Mouse (Mus musculus): ENCODE measurements around the gene Naa35. TPM values are rescaled to one million over a fixed set of nuclear protein-coding genes. Genes with fewer than 3 reads are reported as not detected.

Gene Naa35
- polyA plus RNA-seq, 1 experiment from 2014 or later = 16.4 TPM

GRCm38 (mm10) chr13:59592630-59593029, 7.6 kb downstream of the Naa35 start:
- H3K36me3 ChIP-seq (ENCODE audit: inconsistent target) = peaks cover 28% of the 10 kb centered on the region; the same call in 1 of the 2 replicates
- WGBS (ENCODE audit: missing documents) = 92% methylated on average over 1 of the region's 1 CpGs
- peaks cover 10% of the 10 kb centered on the region; the same call in 1 of the 2 replicates for H3K79me2 ChIP-seq (ENCODE audit: inconsistent target)
- no peak overlapping the region for H3K4me3 ChIP-seq (ENCODE audit: inconsistent target)
- no peak overlapping the region for H3K27ac ChIP-seq

DNA sequence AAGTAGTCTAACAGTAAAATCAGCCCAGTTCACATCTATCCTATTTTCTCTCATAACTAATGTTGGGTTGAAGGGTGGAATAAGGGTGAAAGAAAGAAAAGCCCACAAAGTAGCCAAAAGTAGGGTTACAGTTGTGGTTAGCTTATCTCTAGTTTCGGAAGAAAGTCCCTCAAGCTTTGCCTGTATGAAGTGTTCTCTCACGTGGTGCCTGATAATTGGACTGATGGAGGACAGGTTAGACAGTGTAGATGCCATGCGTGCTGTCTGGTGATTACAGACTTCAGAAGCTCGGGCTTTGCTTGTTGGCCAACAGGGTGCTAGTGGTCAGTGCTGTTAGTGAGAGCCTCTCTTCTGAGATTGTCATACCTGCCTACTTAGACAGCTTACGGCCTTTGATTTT, 18.0 kb downstream of the Naa35 start:
- H3K79me2 ChIP-seq (ENCODE audit: inconsistent target) = no peaks in the 10 kb centered on the region
- H3K27ac ChIP-seq = no peak overlapping the region
- peaks cover 32% of the 10 kb centered on the region for H3K36me3 ChIP-seq (ENCODE audit: inconsistent target)
- 98% methylated on average over 5 of the region's 5 CpGs for WGBS (ENCODE audit: missing documents)
- no peak overlapping the region for H3K4me3 ChIP-seq (ENCODE audit: inconsistent target)

GRCm38 (mm10) chr13:59604511-59604910, 19.5 kb downstream of the Naa35 start:
- Histone ChIP-seq H3K36me3 (ENCODE audit: inconsistent target) (peaks cover 45% of the 10 kb centered on the region), H3K79me2 (ENCODE audit: inconsistent target) (no peaks in the 10 kb centered on the region), H3K27ac (no peak overlapping the region), H3K4me3 (ENCODE audit: inconsistent target) (no peak overlapping the region)
- 91% methylated on average over 1 of the region's 1 CpGs for WGBS (ENCODE audit: missing documents)

DNA sequence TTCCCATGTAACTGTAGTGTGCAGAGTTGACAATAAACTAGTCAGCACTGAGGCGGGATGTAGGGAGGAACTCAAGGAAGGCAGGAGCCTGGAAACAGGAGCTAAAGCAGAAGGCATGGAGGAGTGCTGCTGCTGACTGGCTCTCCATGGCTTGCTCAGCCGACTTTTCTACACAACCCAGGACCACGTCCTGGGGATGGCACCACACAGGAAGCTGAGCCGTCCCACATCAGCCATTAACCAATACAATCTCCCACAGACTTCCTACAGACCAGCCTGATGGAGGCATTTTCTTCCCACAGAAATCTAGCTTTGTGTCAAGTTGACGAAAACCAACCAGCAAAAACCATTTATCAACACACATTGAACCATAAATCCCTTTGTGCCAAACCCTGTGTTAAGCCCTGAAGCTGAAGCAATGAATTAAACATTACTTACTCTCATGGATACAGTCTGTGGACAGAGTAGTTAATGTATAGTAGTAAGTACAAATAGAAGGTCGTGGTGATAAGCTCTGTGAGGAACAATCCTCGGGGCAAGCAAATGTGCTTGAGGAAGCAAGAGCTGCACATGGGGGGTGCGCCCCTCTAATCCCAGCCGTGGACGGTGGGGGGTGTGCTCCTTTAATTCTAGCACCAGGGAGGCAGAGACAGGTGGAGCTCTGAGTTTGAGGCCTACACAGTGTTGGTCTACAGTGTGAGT, 20.3 kb downstream of the Naa35 start:
- WGBS (ENCODE audit: missing documents) = 88% methylated on average over 10 of the region's 10 CpGs
- Histone ChIP-seq H3K79me2 (ENCODE audit: inconsistent target) (no peaks in the 10 kb centered on the region), H3K36me3 (ENCODE audit: inconsistent target) (peaks cover 46% of the 10 kb centered on the region), H3K27ac (no peak overlapping the region), H3K4me3 (ENCODE audit: inconsistent target) (no peak overlapping the region)

DNA sequence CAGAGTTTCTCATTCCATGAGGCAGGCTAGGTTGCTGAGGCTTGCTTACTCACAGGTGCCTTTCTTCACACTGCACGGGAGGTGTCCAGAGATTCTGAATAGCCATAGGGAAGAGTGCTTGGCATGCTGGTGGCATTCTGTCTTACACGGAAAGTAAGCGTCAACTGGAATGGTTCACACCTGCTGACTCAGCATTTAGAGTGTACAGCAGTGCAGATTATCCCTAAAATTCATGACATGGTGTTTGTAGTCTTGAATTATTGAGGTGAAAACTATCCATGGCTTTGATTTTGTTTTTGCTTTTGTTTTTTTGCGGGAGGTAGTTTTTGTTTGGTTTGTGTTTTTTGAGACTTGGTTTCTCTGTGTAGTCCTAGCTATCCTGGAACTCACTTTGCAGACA, 24.8 kb downstream of the Naa35 start:
- H3K4me3 ChIP-seq (ENCODE audit: inconsistent target) = no peak overlapping the region
- no peak overlapping the region for H3K27ac ChIP-seq
- H3K36me3 ChIP-seq (ENCODE audit: inconsistent target) = peaks cover 30% of the 10 kb centered on the region
- no peaks in the 10 kb centered on the region for H3K79me2 ChIP-seq (ENCODE audit: inconsistent target)
- WGBS (ENCODE audit: missing documents) = 94% methylated on average over 4 of the region's 4 CpGs

- 100% methylated on average over 2 of the region's 2 CpGs for WGBS (ENCODE audit: missing documents)
- H3K27ac ChIP-seq = no peak overlapping the region
- peaks cover 24% of the 10 kb centered on the region for H3K36me3 ChIP-seq (ENCODE audit: inconsistent target)
- no peaks in the 10 kb centered on the region for H3K79me2 ChIP-seq (ENCODE audit: inconsistent target)
- H3K4me3 ChIP-seq (ENCODE audit: inconsistent target) = no peak overlapping the region
Observed at GRCm38 (mm10) chr13:59610437-59610836, 25.4 kb downstream of the Naa35 start.

DNA sequence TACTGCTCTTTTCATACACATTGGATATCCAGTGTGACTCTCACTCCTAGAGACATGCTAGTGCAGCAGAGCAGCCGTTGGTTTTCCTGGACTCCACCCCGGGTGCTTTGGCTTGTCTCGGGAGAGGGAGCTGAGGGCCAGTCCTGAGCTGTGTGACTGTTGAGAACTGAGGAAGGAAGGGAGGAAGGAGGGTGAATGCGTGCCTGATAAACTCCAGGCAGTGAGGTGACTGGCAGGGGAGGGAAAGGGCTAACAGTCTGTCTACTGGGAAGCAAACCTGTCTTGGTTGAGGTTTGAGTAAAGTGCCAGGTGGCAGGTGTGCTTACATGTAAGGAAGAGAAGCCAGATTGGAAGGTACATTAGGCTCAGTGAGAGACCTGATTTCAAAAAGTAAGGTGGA, 28.8 kb downstream of the Naa35 start:
- WGBS (ENCODE audit: missing documents) = 76% methylated on average over 4 of the region's 4 CpGs
- no peak overlapping the region for H3K27ac ChIP-seq
- no peaks in the 10 kb centered on the region for H3K79me2 ChIP-seq (ENCODE audit: inconsistent target)
- H3K4me3 ChIP-seq (ENCODE audit: inconsistent target) = no peak overlapping the region
- H3K36me3 ChIP-seq (ENCODE audit: inconsistent target) = peaks cover 20% of the 10 kb centered on the region; the same call in 1 of the 2 replicates

DNA sequence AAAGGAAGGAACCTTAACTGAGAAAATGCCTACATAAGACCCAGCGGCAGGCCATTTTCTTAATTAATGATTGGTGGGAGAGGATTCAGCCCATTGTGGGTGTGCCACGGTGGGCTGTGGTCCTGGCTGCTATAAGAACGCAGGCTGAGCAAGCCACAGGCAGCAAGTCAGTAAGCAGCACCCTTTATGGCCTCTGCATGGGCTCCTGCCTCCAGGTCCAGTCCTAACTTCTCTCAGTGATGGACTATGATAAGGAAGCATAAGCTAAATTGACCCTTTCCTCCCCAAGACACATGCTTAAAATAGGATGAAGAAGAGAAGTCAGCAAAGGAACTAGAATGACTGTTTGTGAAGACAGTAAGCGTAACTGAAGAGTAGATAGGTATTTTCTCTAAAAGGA, 30.1 kb downstream of the Naa35 start:
- Histone ChIP-seq H3K36me3 (ENCODE audit: inconsistent target) (peaks cover 17% of the 10 kb centered on the region; the same call in 1 of the 2 replicates), H3K27ac (no peak overlapping the region)
- WGBS (ENCODE audit: missing documents) = 98% methylated on average over 4 of the region's 4 CpGs

DNA sequence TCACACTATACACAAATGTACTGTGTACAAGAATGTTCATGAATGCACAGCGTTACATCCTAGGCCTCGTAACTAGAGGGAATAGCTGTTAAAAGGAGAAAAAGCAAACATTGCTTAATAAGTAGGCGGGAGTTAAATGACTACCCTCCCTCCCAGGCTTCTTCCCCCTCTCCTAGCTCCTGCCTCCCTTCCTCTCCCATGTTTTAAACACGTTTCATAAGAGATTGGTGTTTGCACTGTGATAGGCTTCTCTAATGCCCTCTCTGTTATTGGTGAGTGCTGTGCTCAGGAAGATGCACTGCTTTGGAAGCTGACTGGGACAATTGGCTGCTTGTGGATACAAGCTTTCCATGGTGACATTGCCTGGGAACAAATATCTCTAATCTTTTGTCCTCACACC, 30.5 kb downstream of the Naa35 start:
- Histone ChIP-seq H3K79me2 (ENCODE audit: inconsistent target) (no peaks in the 10 kb centered on the region), H3K27ac (no peak overlapping the region), H3K36me3 (ENCODE audit: inconsistent target) (peaks cover 17% of the 10 kb centered on the region; the same call in 1 of the 2 replicates), H3K4me3 (ENCODE audit: inconsistent target) (no peak overlapping the region)
- 77% methylated on average over 3 of the region's 4 CpGs for WGBS (ENCODE audit: missing documents)

More for the DNA sequence above, 30.1 kb downstream of the Naa35 start:
- H3K4me3 ChIP-seq (ENCODE audit: inconsistent target) = no peak overlapping the region
- no peaks in the 10 kb centered on the region for H3K79me2 ChIP-seq (ENCODE audit: inconsistent target)

DNA sequence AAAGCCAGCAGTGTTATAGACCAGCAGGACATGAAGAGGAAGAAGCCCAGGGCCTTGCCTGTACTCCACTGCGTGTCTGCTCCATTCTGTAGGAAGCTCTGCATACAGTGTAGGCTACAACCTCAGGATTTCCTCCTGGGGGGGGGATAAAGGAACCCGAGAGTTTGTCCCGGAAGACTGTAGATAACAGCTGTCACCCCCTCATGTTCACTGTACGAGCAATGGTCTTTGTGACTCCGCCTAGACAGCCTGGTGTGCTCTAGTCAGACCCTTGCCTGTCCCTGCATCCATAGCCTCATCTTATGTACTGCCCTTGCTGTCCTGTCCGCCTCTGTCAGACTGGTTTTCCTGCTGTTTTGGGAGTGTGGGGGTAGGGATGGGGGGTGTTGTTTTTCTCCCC, 33.4 kb downstream of the Naa35 start:
- no peaks in the 10 kb centered on the region for H3K79me2 ChIP-seq (ENCODE audit: inconsistent target)
- no peak overlapping the region for H3K27ac ChIP-seq
- H3K4me3 ChIP-seq (ENCODE audit: inconsistent target) = no peak overlapping the region
- WGBS (ENCODE audit: missing documents) = 98% methylated on average over 6 of the region's 6 CpGs
- peaks cover 34% of the 10 kb centered on the region for H3K36me3 ChIP-seq (ENCODE audit: inconsistent target)

- 89% methylated on average over 7 of the region's 7 CpGs for WGBS (ENCODE audit: missing documents)
- H3K36me3 ChIP-seq (ENCODE audit: inconsistent target) = peaks cover 62% of the 10 kb centered on the region
- H3K4me3 ChIP-seq (ENCODE audit: inconsistent target) = no peak overlapping the region
- H3K79me2 ChIP-seq (ENCODE audit: inconsistent target) = no peaks in the 10 kb centered on the region
- no peak overlapping the region for H3K27ac ChIP-seq
Observed at GRCm38 (mm10) chr13:59621643-59622489, 36.8 kb downstream of the Naa35 start.

GRCm38 (mm10) chr13:59624389-59624788, 39.3 kb downstream of the Naa35 start:
- Histone ChIP-seq H3K79me2 (ENCODE audit: inconsistent target) (no peaks in the 10 kb centered on the region), H3K36me3 (ENCODE audit: inconsistent target) (peaks cover 60% of the 10 kb centered on the region)
- 78% methylated on average over 3 of the region's 3 CpGs for WGBS (ENCODE audit: missing documents)

DNA sequence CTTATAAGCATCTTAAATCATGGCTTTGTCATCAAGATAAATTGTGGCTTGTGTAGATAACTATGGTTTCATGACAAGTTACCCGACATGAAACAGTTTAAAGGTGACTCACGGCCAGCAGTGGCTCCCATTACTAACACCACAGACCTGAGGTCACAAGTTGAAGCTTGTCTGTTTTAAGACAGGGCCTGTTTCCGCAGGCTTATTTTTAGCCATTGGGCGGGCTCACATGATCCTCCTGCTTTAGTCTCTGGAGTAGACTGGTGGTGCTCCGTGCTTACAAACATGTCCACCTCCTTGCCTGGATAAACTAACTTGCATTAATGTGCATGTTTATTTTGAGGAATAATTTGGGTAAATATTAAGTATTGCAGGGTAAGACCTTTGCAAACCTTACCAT, 39.8 kb downstream of the Naa35 start:
- H3K36me3 ChIP-seq (ENCODE audit: inconsistent target) = peaks cover 58% of the 10 kb centered on the region
- H3K27ac ChIP-seq = no peak overlapping the region
- no peak overlapping the region for H3K4me3 ChIP-seq (ENCODE audit: inconsistent target)
- H3K79me2 ChIP-seq (ENCODE audit: inconsistent target) = no peaks in the 10 kb centered on the region
- WGBS (ENCODE audit: missing documents) = 98% methylated on average over 5 of the region's 5 CpGs

More at GRCm38 (mm10) chr13:59624389-59624788, 39.3 kb downstream of the Naa35 start:
- Histone ChIP-seq H3K4me3 (ENCODE audit: inconsistent target) (no peak overlapping the region), H3K27ac (no peak overlapping the region)

DNA sequence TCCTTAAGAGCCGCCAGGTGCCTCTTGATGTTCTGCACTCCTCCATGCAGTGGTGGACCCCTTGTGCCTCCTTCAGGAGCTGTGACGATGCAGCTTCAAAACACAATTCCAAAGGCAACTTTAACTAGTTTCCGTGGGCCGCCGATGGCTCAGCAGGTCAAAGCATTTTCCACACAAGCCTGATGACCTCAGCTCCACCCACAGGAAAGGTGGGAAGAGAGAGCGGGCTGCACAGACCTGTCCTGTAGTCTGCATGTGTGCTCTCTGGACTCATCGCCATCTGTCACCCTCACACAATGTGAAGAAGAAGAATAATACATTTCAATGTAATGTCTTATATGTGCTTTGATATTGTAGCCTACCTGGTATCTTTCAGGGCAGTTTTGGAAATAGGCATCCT, 41.7 kb downstream of the Naa35 start:
- H3K36me3 ChIP-seq (ENCODE audit: inconsistent target) = peaks cover 64% of the 10 kb centered on the region
- H3K79me2 ChIP-seq (ENCODE audit: inconsistent target) = no peaks in the 10 kb centered on the region
- H3K27ac ChIP-seq = no peak overlapping the region
- no peak overlapping the region for H3K4me3 ChIP-seq (ENCODE audit: inconsistent target)
- 92% methylated on average over 7 of the region's 7 CpGs for WGBS (ENCODE audit: missing documents)

- 78% methylated on average over 5 of the region's 5 CpGs for WGBS (ENCODE audit: missing documents)
- H3K36me3 ChIP-seq (ENCODE audit: inconsistent target) = peaks cover 45% of the 10 kb centered on the region; the same call in 1 of the 2 replicates
- no peaks in the 10 kb centered on the region for H3K79me2 ChIP-seq (ENCODE audit: inconsistent target)
- no peak overlapping the region for H3K4me3 ChIP-seq (ENCODE audit: inconsistent target)
- H3K27ac ChIP-seq = no peak overlapping the region
Observed at GRCm38 (mm10) chr13:59634637-59635036, 49.6 kb downstream of the Naa35 start.
